Mouse (Mus musculus): ENCODE results near the gene Mcoln2. TPM values are rescaled to one million over a fixed set of nuclear protein-coding genes. Genes with fewer than 3 reads are reported as not detected.
A peak's percentile ranks its signal among the peaks of the same experiment; 100 is the strongest.

Mcoln2 gene
- polyA plus RNA-seq, 1 experiment from 2014 or later: 0.27 TPM

DNA sequence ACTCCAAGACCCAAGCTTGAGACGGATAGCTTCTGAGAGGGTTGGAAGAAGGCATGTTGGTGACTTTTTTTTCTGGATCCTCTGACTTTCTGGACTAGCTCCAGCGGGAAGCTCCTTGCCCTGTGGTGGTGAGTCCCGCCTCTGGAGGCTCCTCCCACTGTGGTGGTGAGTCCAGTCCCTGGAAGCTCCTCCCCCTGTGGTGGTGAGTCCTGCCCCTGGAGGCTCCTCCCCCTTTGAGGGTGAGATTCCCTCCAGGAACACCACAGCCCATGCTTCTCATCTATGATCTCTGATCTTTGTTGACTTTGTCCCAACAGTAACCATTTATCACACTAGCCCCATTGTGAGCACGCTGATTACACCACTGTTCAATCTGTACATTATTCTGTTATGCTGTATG lies 12.6 kb downstream of the Mcoln2 start:
- Histone ChIP-seq H3K27me3 (ENCODE audit: control insufficient read depth, insufficient read depth, low read length) (no peaks in the 10 kb centered on the region), H3K4me3 (ENCODE audit: low read depth, low read length) (no peak overlapping the region), H3K27ac (ENCODE audit: low read depth, low read length) (no peak overlapping the region), H3K36me3 (ENCODE audit: control insufficient read depth, insufficient read depth, low read length) (no peaks in the 10 kb centered on the region), H3K9me3 (ENCODE audit: control insufficient read depth, low read length) (no peaks in the 10 kb centered on the region), H3K4me1 (replicated peaks; ENCODE audit: control insufficient read depth, insufficient read depth, low read length) (no peaks in the 10 kb centered on the region), H3K4me2 (ENCODE audit: low read depth, low read length, severe bottlenecking) (no peak overlapping the region), H3K9ac (ENCODE audit: low read length) (no peak overlapping the region)
- WGBS: 85% methylated on average over 4 of the region's 4 CpGs
- DNase-seq (ENCODE audit: low spot score) (no peak), ATAC-seq (replicated peaks; ENCODE audit: low FRiP score) (no peak)

GRCm38 (mm10) chr3:146169356-146169755 lies 19.7 kb downstream of the Mcoln2 start:
- Histone ChIP-seq H3K27ac (ENCODE audit: low read depth, low read length) (no peak overlapping the region), H3K4me3 (ENCODE audit: low read depth, low read length) (no peak overlapping the region), H3K4me2 (ENCODE audit: low read depth, low read length, severe bottlenecking) (no peak overlapping the region), H3K36me3 (ENCODE audit: control insufficient read depth, insufficient read depth, low read length) (no peaks in the 10 kb centered on the region), H3K27me3 (ENCODE audit: control insufficient read depth, insufficient read depth, low read length) (no peaks in the 10 kb centered on the region), H3K9me3 (ENCODE audit: control insufficient read depth, low read length) (no peaks in the 10 kb centered on the region), H3K9ac (ENCODE audit: low read length) (no peak overlapping the region), H3K4me1 (replicated peaks; ENCODE audit: control insufficient read depth, insufficient read depth, low read length) (no peaks in the 10 kb centered on the region)
- no peak for ATAC-seq (replicated peaks; ENCODE audit: low FRiP score)
- no peak for DNase-seq (ENCODE audit: low spot score)
- WGBS: 85% methylated on average over 4 of the region's 4 CpGs

GRCm38 (mm10) chr3:146173030-146173429 lies 23.4 kb downstream of the Mcoln2 start:
- Histone ChIP-seq H3K4me1 (replicated peaks; ENCODE audit: control insufficient read depth, insufficient read depth, low read length) (no peaks in the 10 kb centered on the region), H3K4me3 (ENCODE audit: low read depth, low read length) (no peak overlapping the region), H3K27me3 (ENCODE audit: control insufficient read depth, insufficient read depth, low read length) (no peaks in the 10 kb centered on the region), H3K27ac (ENCODE audit: low read depth, low read length) (no peak overlapping the region), H3K4me2 (ENCODE audit: low read depth, low read length, severe bottlenecking) (no peak overlapping the region), H3K9me3 (ENCODE audit: control insufficient read depth, low read length) (no peaks in the 10 kb centered on the region), H3K9ac (ENCODE audit: low read length) (no peak overlapping the region), H3K36me3 (ENCODE audit: control insufficient read depth, insufficient read depth, low read length) (no peaks in the 10 kb centered on the region)
- DNase-seq (ENCODE audit: low spot score) (no peak), ATAC-seq (replicated peaks; ENCODE audit: low FRiP score) (no peak)
- 77% methylated on average over 5 of the region's 5 CpGs for WGBS

DNA sequence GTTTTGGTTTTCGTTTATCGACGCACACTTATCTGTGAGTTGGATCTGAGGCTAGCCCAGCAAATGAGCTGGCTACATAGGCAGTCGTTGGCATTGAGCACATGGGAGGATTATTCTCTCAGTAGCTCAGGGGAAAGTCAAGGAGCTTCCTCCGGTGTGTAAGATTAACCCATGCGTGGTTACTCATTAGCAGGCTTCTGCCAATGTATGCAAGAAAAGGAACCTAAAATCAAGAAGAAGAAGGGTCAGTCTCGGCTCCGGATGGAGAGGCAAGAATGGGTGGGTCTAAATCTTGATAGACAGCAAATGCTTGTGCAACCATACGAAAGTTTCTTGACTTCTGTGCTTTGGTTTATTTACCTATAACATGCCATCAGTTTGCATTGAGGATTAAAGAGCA lies 24.6 kb downstream of the Mcoln2 start:
- no peaks in the 10 kb centered on the region for H3K9me3 ChIP-seq (ENCODE audit: control insufficient read depth, low read length)
- ATAC-seq (replicated peaks; ENCODE audit: low FRiP score) (no peak), DNase-seq (ENCODE audit: low spot score) (no peak)
- 88% methylated on average over 9 of the region's 9 CpGs for WGBS
- no peaks in the 10 kb centered on the region for H3K4me1 ChIP-seq (replicated peaks; ENCODE audit: control insufficient read depth, insufficient read depth, low read length)
- H3K27ac ChIP-seq (ENCODE audit: low read depth, low read length): no peak overlapping the region
- no peak overlapping the region for H3K4me2 ChIP-seq (ENCODE audit: low read depth, low read length, severe bottlenecking)
- no peak overlapping the region for H3K4me3 ChIP-seq (ENCODE audit: low read depth, low read length)
- H3K27me3 ChIP-seq (ENCODE audit: control insufficient read depth, insufficient read depth, low read length): no peaks in the 10 kb centered on the region
- H3K9ac ChIP-seq (ENCODE audit: low read length): no peak overlapping the region
- no peaks in the 10 kb centered on the region for H3K36me3 ChIP-seq (ENCODE audit: control insufficient read depth, insufficient read depth, low read length)

GRCm38 (mm10) chr3:146177295-146177694 lies 27.7 kb downstream of the Mcoln2 start:
- ATAC-seq (replicated peaks; ENCODE audit: low FRiP score): no peak
- WGBS: 85% methylated on average over 7 of the region's 7 CpGs
- H3K36me3 ChIP-seq (ENCODE audit: control insufficient read depth, insufficient read depth, low read length): no peaks in the 10 kb centered on the region

GRCm38 (mm10) chr3:146177748-146178582 lies 28.3 kb downstream of the Mcoln2 start:
- Histone ChIP-seq H3K4me2 (ENCODE audit: low read depth, low read length, severe bottlenecking) (peak overlapping the region; percentile 47), H3K4me3 (ENCODE audit: low read depth, low read length) (peak overlapping the region; percentile 13; the same call in 1 of the 2 replicates), H3K9ac (ENCODE audit: low read length) (peak overlapping the region; percentile 44; the same call in 1 of the 2 replicates), H3K36me3 (ENCODE audit: control insufficient read depth, insufficient read depth, low read length) (no peaks in the 10 kb centered on the region), H3K27ac (ENCODE audit: low read depth, low read length) (no peak overlapping the region), H3K27me3 (ENCODE audit: control insufficient read depth, insufficient read depth, low read length) (no peaks in the 10 kb centered on the region), H3K4me1 (replicated peaks; ENCODE audit: control insufficient read depth, insufficient read depth, low read length) (no peaks in the 10 kb centered on the region), H3K9me3 (ENCODE audit: control insufficient read depth, low read length) (no peaks in the 10 kb centered on the region)
- ATAC-seq (replicated peaks; ENCODE audit: low FRiP score) (peak; percentile 86), DNase-seq (ENCODE audit: low spot score) (peak; percentile 88)
- WGBS: 8% methylated on average over 16 of the region's 16 CpGs

More at GRCm38 (mm10) chr3:146177295-146177694, 27.7 kb downstream of the Mcoln2 start:
- no peak overlapping the region for H3K27ac ChIP-seq (ENCODE audit: low read depth, low read length)
- no peak overlapping the region for H3K9ac ChIP-seq (ENCODE audit: low read length)
- no peak overlapping the region; the same call in 1 of the 2 replicates for H3K4me2 ChIP-seq (ENCODE audit: low read depth, low read length, severe bottlenecking)
- no peak overlapping the region for H3K4me3 ChIP-seq (ENCODE audit: low read depth, low read length)
- H3K27me3 ChIP-seq (ENCODE audit: control insufficient read depth, insufficient read depth, low read length): no peaks in the 10 kb centered on the region
- DNase-seq (ENCODE audit: low spot score): no peak
- no peaks in the 10 kb centered on the region for H3K4me1 ChIP-seq (replicated peaks; ENCODE audit: control insufficient read depth, insufficient read depth, low read length)
- no peaks in the 10 kb centered on the region for H3K9me3 ChIP-seq (ENCODE audit: control insufficient read depth, low read length)

GRCm38 (mm10) chr3:146180341-146180740 lies 30.7 kb downstream of the Mcoln2 start:
- Histone ChIP-seq H3K9me3 (ENCODE audit: control insufficient read depth, low read length) (no peaks in the 10 kb centered on the region), H3K27me3 (ENCODE audit: control insufficient read depth, insufficient read depth, low read length) (no peaks in the 10 kb centered on the region), H3K4me1 (replicated peaks; ENCODE audit: control insufficient read depth, insufficient read depth, low read length) (no peaks in the 10 kb centered on the region; the same call in 1 of the 2 replicates), H3K9ac (ENCODE audit: low read length) (no peak overlapping the region), H3K4me2 (ENCODE audit: low read depth, low read length, severe bottlenecking) (no peak overlapping the region), H3K4me3 (ENCODE audit: low read depth, low read length) (no peak overlapping the region), H3K27ac (ENCODE audit: low read depth, low read length) (no peak overlapping the region), H3K36me3 (ENCODE audit: control insufficient read depth, insufficient read depth, low read length) (no peaks in the 10 kb centered on the region)
- WGBS: 41% methylated on average over 2 of the region's 2 CpGs
- ATAC-seq (replicated peaks; ENCODE audit: low FRiP score) (no peak), DNase-seq (ENCODE audit: low spot score) (no peak)

- Histone ChIP-seq H3K27ac (ENCODE audit: low read depth, low read length) (no peak overlapping the region), H3K4me1 (replicated peaks; ENCODE audit: control insufficient read depth, insufficient read depth, low read length) (no peaks in the 10 kb centered on the region; the same call in 1 of the 2 replicates), H3K4me3 (ENCODE audit: low read depth, low read length) (no peak overlapping the region), H3K9me3 (ENCODE audit: control insufficient read depth, low read length) (no peaks in the 10 kb centered on the region), H3K27me3 (ENCODE audit: control insufficient read depth, insufficient read depth, low read length) (no peaks in the 10 kb centered on the region), H3K4me2 (ENCODE audit: low read depth, low read length, severe bottlenecking) (no peak overlapping the region), H3K9ac (ENCODE audit: low read length) (no peak overlapping the region), H3K36me3 (ENCODE audit: control insufficient read depth, insufficient read depth, low read length) (no peaks in the 10 kb centered on the region)
- DNase-seq (ENCODE audit: low spot score): peak; percentile 74
- no peak for ATAC-seq (replicated peaks; ENCODE audit: low FRiP score)
- 41% methylated on average over 3 of the region's 3 CpGs for WGBS
Observed at GRCm38 (mm10) chr3:146180986-146181385, 31.4 kb downstream of the Mcoln2 start.
